Mouse (Mus musculus): Measurements from ENCODE around the gene Irf3. TPM values are rescaled to one million over a fixed set of nuclear protein-coding genes. Genes with fewer than 3 reads are reported as not detected.

Gene Irf3
- total RNA-seq (2017) = 92.9 and 129 TPM in 2 replicates

DNA sequence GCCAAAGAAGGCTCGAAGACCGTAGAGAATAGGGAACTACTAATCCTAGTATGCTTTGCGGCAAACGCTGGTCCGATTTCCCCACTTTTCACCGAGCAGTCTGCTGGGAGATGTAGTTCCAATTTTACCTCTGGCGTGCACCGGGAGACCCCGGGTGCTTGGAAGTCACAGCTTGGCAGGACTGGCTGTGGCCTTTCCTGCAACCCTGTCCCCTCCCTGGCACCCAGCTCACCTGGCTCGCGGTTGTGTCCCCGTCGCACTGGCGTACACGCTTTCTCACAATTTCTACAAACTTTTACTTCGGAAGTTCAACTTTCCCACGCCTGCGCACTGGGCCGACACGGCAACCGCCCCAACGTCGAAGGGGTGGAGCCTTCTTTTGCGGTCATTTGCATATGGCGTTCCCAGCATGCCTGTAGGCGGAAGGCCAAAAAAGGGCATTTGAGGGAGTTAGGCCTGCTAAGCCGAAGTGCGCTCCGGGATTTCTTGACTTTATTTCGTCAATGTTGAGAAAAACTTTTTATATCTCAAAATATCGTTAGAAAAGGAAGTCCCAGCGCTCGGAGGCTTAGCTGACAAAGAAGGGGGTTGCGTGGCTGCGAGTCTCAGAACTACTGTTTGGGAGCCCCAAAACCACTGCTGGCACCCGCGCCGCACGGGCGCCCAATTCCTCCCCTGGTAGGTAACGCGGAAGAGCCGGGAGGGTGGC, at the start of gene Irf3:
Gene Irf3, plus strand, starts transcription at position 418 of the 709 bp plus-strand sequence.
- ATAC-seq (replicated peaks; ENCODE audit: low read depth, poor library complexity, severe bottlenecking) = peak; percentile 89

DNA sequence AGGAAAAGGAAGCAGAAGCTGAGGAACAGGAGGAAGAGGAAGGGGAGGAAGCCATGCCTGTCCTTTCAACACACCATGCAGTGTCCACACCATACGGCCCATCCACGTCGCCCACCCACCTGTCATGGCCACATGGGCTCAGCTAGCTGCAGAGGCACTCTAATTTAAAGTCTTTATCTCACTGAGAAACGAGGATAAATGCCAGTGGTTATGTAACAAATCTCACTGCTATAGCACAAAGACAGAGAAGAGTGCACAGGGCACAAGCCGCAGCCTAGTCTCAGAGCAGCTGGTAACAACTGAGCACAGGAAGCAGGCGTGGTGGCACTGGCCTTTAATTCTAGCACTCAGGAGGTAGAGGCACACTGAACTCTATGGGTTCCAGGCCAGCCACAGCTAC, 47.5 kb upstream of the Irf3 start:
- ATAC-seq (replicated peaks; ENCODE audit: low read depth, poor library complexity, severe bottlenecking) = no peak

DNA sequence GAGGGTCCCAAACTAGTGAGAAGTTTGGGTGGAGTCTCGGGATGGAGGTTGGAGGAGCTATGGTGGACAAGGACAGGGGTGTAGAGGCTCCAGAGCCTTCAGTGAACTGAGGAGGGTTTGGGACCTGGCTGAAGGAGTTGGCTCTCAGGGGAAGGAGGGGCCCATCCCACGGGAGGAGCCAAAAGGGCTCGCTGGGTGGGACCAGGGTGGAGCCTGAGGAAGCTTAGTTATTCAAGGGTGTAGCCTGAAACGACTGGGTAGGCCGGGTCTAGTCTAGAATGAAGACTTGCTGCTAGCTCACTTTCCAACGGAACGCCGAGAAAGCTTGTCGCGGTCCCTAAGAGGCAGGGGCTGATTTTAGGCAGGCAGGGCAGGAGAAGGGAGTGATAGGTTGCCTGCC, 45.5 kb upstream of the Irf3 start:
- peak; percentile 70 for ATAC-seq (replicated peaks; ENCODE audit: low read depth, poor library complexity, severe bottlenecking)

DNA sequence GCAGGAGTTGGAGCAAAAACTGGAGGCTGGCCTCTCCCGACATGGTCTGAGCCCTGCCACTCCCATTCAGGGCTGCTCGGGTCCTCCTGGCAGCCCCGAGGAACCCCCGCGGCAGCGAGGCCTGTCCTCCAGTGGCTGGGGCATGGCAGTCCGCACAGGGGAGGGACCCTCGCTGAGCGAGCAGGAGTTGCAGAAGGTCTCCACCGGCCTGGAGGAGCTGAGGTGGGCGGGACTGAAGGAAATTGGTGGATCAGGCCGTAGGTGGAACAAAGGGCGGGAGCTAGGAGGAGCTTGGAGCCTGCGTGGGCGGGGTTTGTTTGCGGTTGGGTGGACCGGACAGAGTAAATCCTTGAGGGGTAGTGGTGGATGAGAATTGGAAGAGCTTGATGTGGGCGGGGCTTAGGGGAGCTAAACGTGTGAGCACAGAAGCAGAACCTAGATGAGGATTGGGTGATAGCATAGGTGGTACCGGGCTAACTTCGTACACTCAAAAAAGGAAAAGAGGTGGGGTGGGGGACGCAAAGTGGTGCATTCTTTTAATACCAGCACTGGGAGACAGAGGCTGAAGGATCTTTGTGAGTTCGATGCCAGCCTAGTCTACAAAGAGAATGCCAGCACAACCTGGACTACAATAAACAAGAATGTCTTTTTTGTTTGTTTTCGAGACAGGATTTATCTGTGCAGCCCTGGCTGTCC, 44.7 kb upstream of the Irf3 start:
- ATAC-seq (replicated peaks; ENCODE audit: low read depth, poor library complexity, severe bottlenecking) = peak; percentile 89

DNA sequence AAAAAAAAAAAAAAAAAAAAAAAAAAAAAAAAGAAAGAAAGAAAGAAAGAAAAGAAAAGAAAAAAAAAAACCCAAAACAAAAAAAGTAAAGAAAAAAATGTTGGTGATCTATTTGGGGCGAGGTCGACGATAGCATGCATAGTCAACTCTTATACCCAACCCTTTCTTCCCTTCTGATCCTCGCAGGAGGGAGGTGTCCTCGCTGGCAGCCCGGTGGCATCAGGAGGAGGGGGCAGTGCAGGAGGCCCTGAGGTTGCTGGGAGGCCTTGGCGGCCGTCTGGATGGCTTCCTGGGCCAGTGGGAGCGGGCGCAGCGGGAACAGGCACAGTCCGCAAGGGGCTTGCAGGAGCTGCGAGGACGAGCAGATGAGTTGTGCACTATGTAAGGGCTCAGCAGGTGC, 43.9 kb upstream of the Irf3 start:
- no peak for ATAC-seq (replicated peaks; ENCODE audit: low read depth, poor library complexity, severe bottlenecking)

DNA sequence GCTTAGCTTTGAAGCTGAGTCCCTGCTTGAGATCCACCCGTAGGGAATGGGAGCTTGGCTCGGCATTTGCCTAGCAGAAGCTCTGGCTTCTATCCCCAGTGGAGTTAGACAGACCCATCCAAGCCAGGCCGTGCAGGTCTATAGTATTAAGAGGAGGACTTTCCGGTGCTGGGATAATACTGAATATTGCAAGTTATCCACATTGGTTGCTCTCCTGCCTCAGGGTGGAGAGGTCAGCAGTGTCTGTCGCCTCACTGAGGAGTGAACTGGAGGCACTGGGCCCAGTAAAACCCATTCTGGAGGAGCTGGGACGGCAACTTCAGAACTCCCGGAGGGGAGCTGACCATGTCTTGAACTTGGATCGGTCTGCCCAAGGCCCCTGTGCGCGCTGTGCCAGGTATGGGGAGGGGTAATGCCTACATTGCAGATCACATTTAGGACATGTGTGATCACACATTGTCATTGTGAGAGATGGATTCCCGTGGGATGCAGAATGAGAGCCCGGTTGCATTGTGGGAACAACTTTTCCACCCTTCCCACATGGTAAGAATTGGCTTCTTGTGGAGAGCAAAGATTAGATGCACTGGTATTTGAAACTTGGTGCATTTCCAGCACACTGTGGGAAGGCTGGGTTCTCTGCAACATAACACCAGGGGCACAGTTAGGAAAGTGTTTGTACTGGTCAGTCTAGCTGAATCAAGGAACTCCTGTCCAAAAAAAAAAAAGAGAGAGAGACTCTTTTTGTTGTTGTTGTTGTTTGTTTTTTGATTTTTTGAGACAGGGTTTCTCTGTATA, 43.2 kb upstream of the Irf3 start:
- ATAC-seq (replicated peaks; ENCODE audit: low read depth, poor library complexity, severe bottlenecking) = no peak

DNA sequence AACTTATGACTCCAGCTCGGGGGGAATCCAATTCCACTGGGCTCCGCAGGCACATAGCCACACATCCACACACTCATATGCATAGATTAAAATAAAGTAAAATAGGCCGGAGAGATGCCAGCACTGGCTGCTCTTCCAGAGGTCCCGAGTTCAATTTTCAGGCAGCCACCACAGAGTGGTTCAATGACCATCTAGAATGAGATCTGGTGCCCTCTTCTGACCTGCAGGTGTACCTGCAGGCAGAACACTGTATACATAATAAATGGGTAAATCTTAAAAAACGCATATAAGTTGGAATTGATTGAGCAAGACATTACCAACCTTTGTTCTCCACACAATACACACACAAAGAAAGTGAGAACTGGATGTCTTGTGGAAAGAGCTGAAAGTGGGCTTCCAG, 41.8 kb upstream of the Irf3 start:
- no peak for ATAC-seq (replicated peaks; ENCODE audit: low read depth, poor library complexity, severe bottlenecking)

DNA sequence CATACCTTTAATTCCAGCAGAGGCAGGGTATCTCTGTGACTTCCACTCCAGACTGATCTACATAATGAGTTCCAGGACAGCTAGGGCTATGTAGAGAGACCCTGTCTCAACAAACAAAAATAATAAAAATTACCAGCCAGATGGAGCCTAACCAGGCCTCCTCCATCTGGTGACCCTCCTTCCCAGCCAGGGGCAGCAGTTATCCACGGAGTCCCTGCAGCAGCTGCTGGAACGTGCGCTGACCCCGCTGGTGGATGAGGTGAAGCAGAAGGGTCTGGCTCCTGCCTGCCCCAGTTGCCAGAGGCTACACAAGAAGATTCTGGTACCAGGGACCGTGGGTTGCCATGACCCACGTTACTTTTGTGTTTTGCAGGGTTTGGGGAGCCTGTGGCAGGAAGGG, 41.2 kb upstream of the Irf3 start:
- ATAC-seq (replicated peaks; ENCODE audit: low read depth, poor library complexity, severe bottlenecking) = no peak

DNA sequence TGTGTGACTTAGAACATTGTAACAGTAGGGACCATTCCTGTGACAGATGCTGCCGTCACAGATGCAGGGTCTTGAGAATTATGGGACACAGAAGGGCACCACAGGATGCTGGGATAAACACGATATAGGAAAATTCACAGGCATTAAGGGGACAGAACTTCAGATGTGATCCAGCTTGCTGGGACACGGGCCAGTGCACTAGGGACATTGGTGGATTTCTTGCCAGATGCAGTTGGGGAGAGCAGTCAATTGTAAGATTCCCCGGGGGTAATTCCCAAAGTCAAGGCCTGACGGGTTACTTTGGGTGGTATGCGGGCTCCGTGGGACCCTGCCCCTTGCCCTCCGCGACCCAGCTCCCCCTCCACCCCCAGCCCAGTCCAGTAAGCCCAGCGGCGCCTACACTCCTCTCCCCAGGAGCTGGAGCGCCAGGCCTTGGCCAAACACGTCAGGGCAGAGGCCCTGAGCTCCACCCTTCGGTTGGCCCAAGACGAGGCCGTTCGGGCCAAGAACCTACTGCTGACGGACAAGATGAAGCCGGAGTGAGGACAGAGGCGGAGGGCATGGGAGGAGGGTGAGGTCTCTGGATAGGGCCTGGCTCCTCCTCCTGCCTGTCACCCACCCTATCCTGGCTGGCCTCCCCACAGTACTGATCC, 40.1 kb upstream of the Irf3 start:
- ATAC-seq (replicated peaks; ENCODE audit: low read depth, poor library complexity, severe bottlenecking) = no peak

DNA sequence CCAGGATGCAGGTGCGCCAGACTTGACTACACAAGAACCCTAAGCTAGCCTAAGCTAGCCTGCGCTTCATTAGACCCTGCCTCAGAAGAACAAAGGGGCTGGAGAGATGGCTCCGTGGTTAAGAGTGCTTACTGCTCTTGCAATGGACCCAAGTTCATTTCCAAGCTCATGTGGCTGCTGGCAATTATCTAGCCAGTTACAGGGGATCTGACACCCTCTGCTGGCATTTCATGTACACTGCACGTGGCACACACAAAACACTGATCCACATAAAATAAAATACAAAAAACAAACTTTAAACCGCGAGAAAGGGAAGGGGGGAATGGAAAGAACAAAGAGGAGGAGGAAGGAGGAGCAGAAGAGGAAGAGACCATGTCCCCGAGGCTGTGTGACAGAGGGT, 39.2 kb upstream of the Irf3 start:
- ATAC-seq (replicated peaks; ENCODE audit: low read depth, poor library complexity, severe bottlenecking) = peak; percentile 46; the same call in 1 of the 2 replicates

DNA sequence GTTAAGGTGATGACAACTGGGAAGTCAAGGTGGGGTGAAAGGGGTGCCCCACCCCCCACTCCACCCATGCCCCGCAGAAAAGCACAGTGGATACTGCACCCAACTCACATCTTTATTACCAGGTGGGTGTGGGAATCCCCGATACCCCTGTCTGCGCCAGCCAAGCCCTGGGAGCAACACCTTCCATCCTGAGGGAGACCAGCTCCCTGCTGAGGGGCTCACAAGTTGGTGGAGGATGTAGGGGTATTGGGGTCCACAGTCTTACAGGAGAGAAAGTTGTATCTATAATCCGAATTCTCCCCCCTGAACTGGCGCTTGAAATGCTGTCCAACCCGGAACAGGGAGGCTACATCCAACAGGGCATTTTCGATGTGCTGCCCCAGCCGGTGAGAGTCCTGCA, 38.2 kb upstream of the Irf3 start:
- ATAC-seq (replicated peaks; ENCODE audit: low read depth, poor library complexity, severe bottlenecking) = no peak

DNA sequence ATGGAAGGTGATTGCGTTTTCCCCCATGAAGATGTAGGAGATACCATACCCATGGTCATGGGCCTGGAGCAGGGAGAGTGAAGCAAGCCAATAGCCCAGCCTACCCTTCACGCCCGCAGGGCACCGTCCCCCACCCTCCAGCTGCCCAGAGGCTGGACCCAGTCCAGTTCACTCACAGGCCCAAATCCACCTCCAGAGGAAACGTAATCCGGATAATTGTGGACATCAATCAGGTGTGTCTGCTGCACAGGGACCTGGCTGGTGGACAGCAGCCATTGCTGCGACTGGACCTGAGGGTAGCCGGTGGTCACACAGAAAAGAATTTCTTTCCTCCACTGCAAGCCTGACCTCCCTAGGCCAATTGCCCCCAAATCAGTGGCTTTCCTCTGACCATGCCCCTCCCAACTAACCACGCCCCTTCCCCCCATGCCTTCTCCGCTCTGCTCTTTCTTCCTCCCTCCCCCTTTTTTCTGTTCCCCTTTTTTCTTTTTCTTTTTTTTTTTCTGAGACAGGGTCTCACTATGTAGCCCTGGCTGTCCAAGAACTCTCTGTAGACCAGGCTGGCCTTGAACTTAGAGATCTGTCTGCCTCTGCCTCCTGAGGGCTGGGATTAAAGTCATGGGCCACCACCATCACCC, 37.5 kb upstream of the Irf3 start:
- ATAC-seq (replicated peaks; ENCODE audit: low read depth, poor library complexity, severe bottlenecking) = no peak

DNA sequence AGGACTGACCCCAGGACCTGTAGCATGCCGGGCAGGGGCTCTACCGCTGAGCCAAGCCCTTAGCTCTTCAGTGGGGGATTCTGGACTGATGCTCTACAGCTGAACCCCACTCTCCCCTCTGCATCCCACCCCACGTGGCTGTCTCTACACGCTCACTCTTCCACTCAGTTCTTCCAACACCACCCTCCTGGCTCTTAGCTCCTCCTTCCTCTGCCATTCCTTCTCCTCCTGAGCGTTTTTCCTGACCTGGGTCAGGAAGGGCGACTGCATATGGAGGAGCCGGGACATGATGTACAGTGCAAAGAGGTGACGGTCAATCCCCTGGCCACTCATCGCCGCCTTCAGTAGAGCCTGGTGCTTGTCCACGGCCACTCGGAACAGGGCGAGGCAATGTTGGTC, 36.9 kb upstream of the Irf3 start:
- ATAC-seq (replicated peaks; ENCODE audit: low read depth, poor library complexity, severe bottlenecking) = no peak

DNA sequence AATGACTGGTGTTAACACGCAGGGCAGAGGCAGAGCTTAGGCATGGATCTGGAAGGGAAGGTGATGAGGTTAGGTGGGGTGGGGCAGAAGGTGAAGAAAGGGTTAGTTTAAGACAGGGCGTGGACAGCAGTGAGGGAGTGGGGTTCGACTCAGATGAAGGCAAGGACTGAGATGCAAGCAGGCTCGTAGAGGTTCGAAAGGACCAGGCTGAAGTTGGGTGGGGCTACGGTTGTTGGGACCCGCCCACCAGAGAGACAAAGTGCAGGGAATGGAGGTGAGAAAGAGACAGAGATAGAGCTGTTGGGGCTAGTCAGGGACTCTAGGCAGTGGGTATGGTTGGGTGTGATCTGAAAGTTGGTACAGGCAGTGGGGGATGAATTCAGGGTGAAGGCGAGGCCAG, 35.1 kb upstream of the Irf3 start:
- ATAC-seq (replicated peaks; ENCODE audit: low read depth, poor library complexity, severe bottlenecking) = no peak

DNA sequence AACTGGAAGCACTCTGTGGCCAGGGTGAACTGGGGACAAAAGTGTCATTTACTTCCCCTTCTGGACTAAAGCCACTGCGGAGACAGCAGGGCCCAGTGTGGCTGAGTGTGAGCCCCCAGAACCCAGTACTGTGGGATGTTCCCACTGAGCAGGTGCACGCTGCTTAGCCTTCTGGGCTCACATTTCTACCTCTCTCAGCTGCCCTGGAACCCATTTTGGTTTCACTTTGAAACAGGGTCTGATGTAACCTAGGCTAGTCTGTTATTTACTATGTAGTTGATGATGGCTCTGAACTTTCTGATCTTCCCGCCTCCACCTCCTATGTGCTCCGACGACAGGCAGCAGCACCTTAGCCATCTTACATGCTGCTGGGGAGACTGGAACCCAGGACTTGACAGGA, 34.6 kb upstream of the Irf3 start:
- peak; percentile 22; the same call in 1 of the 2 replicates for ATAC-seq (replicated peaks; ENCODE audit: low read depth, poor library complexity, severe bottlenecking)

DNA sequence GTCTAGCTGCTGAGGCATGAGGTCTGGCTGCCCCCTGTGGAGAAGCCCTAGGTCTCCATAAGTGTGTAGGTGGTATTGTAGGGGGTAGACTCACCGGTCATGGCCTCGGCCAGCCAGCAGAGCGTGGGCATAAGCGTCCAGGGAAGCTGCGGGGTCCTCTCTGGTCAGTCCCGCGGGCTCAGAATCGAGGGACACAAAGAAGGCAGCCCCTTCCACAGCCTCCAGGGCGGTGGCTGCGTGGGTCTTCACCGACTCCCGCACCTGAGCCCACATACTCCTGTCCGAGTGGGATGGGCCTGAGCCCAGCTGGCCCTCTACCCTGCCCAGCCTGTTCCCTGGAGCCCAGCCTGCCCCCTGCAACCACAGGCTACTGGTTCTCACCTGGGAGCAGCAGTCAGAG, 32.5 kb upstream of the Irf3 start:
- ATAC-seq (replicated peaks; ENCODE audit: low read depth, poor library complexity, severe bottlenecking) = no peak

DNA sequence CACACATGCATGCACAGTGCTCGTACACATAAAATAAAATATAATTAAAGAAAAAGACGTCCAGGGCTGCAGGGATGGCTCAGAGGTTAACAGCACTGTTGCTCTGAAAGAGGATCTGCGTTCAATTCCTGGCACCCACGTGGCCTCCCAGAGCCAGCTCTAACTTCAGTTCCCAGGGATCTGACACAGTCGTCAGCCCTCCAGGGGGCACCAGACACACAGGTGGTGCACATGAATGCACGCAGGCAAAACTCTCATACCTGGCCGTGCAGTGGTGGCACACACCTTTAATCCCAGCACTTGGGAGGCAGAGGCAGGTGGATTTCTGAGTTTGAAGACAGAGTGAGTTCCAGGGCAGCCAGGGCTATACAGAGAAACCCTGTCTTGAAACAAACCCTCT, 31.5 kb upstream of the Irf3 start:
- ATAC-seq (replicated peaks; ENCODE audit: low read depth, poor library complexity, severe bottlenecking) = no peak

DNA sequence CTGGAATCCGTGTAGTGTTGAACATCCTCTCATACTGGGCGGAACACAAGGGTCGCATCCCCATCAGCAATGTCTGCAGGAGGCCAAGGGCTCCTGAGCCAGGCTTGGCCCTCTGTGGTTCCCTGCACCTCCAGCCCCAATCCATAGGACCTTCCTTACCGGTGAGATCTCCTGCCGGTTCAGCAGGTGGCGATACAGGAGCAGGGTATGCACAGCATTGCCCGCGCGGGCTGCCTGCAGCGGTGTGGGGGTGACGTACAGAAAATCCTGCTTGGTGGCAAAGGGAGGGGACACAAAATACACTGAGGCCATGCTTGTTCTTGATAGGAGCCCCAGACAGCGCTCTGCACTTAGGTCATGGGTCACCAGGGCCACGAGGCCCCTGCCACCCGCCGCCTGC, 30.8 kb upstream of the Irf3 start:
- no peak for ATAC-seq (replicated peaks; ENCODE audit: low read depth, poor library complexity, severe bottlenecking)

DNA sequence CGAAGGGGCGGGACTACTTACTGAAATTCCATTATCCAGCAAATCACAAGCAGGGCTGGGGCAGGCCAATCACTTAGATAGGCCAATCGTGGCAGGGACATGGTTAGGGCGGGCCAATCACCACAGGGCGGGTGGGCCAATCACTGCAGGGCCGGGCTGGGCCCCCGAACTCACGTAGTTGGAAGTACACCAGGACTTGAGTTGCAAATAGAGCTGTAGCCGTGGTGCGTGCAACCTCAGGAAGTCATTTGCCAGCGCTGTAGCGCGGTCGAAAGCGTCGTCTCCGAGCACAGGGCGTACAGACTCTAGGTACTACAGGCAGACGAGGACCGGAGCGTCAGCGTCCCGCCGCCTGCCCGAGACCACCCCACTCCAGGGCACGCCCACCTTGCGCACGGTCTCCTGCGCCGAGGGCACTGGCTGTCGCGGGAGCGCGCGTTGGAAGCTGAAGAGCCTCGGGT, 27.2 kb upstream of the Irf3 start:
- peak; percentile 83 for ATAC-seq (replicated peaks; ENCODE audit: low read depth, poor library complexity, severe bottlenecking)

DNA sequence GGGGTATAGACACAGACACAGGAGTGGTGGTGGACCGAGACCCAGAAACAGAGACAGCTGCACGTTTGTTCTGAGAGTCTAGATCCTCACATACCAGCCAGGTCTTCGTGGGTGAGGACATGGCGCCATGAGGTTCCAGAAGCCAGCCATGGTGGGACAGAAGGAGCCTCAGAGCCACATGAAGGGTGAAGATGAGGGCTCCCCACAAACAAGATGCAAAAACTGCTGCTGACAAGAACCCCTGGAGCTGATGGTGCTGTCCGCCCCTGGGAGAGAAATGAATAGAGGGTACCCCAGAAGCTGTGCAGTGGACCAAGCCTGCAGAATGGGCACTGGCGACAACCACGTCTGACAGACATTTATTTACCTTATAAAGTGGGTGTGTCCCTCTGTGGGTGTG, 26.3 kb upstream of the Irf3 start:
- ATAC-seq (replicated peaks; ENCODE audit: low read depth, poor library complexity, severe bottlenecking) = no peak
